Comparison of ENCODE assay signal across 13 mouse cellular contexts in genomic region chr1:15943662-15944061, GRCm38 (mm10).
DNase-seq lines count a peak whose midpoint lies in the region.
"Had no signal": no experiment of that assay in that cellular context is flagged by ENCODE, and none has a peak within 500 bp of the region (broad histone marks: within the 10 kb centered on the region; RNA-seq: fewer than 3 reads in every experiment).

No protein-coding gene starts in this region.

- peak; percentile 58 for DNase-seq in right cerebral cortex, adult 18-20 months
- no peak for DNase-seq in right cerebral cortex, postnatal 4 days
- peak; percentile 22 to 25 for DNase-seq in cerebellum, postnatal 36 days
- DNase-seq in left cerebral cortex, postnatal 25 days (ENCODE audit: low spot score in 2 of 2): peak; percentile 40 to 84
- DNase-seq in thymus, postnatal 10 days (ENCODE audit: low spot score in 2 of 2): no peak
- DNase-seq in urinary bladder, postnatal 4 days (ENCODE audit: low spot score in 2 of 2): no peak
- no peak for DNase-seq in kidney, adult 18-20 months
- DNase-seq: adrenal gland, adult 2 months; gastrocnemius, adult 2 months; kidney, adult 2 months; lung, postnatal 36 days; retina, postnatal 1 day; thymus, postnatal 25 days had no signal

- intact Hi-C loops in left cerebral cortex, postnatal 25 days (cut with DNase I): no loop called here

Comparison
In these comparisons a context has a peak if more than half of its experiments do, and no peak if none do; other contexts are left out.
1. DNase-seq: peak in right cerebral cortex, adult 18-20 months (single experiment), cerebellum, postnatal 36 days (2 of 2) and left cerebral cortex, postnatal 25 days (2 of 2); none in right cerebral cortex, postnatal 4 days (single experiment), thymus, postnatal 10 days (0 of 2), urinary bladder, postnatal 4 days (0 of 2) and kidney, adult 18-20 months (single experiment).